Mouse (Mus musculus) heart, adult 2 months (tissue): ENCODE results near the gene Sbk2. TPM values are rescaled to one million over a fixed set of nuclear protein-coding genes. Genes with fewer than 3 reads are reported as not detected.
A peak's percentile ranks its signal among the peaks of the same experiment; 100 is the strongest.

Experiments used
- DNase-seq, 2 experiments: peaks; one replicate each; pipeline ENCODE4 v3.0.0; 2021
- H3K27ac ChIP-seq: fragments of 200-600 bp; 2 replicates; pipeline ENCODE4 v1.8.1; 2022
- H3K27me3 ChIP-seq: fragments of 200-500 bp; 2 replicates; pipeline ENCODE4 v1.6.1; 2012; ENCODE audit warnings: mild to moderate bottlenecking, low read length, inconsistent platforms, mixed read lengths; ENCODE audit not compliant: control insufficient read depth, insufficient read depth
- H3K36me3 ChIP-seq: fragments of 200-500 bp; 2 replicates; pipeline ENCODE4 v1.6.1; 2012; ENCODE audit warnings: low read length, inconsistent platforms; ENCODE audit not compliant: control insufficient read depth, insufficient read depth
- H3K4me1 ChIP-seq: fragments of 200-500 bp; 2 replicates; pipeline ENCODE4 v1.6.1; 2011; ENCODE audit warnings: low read length; ENCODE audit not compliant: control insufficient read depth, insufficient read depth
- H3K4me3 ChIP-seq: fragments of 200-600 bp; 2 replicates; pipeline ENCODE4 v1.8.1; 2022
- H3K79me2 ChIP-seq: fragments of 200-500 bp; replicated peaks from 2 replicates; pipeline ENCODE4 v1.6.1; 2012; ENCODE audit warnings: mild to moderate bottlenecking, inconsistent platforms, low read length, moderate library complexity, mixed read lengths; ENCODE audit not compliant: control insufficient read depth, insufficient read depth
- H3K9ac ChIP-seq: fragments of 200-500 bp; 2 replicates; pipeline ENCODE4 v1.6.1; 2012; ENCODE audit warnings: low read depth, mild to moderate bottlenecking, control low read depth, inconsistent platforms, low read length, mixed read lengths
- CTCF ChIP-seq: fragments of 200-600 bp; IDR thresholded peaks from 2 replicates; pipeline ENCODE4 v1.8.1; 2022; ENCODE audit warnings: antibody characterized with exemption, mild to moderate bottlenecking, moderate library complexity
- EP300 ChIP-seq: fragments of 200-500 bp; IDR thresholded peaks from 2 replicates; pipeline ENCODE4 v1.6.1; 2011; ENCODE audit warnings: low read depth, low read length, control low read depth; ENCODE audit not compliant: insufficient read depth
- POLR2A ChIP-seq: fragments of 200-500 bp; IDR thresholded peaks from 2 replicates; pipeline ENCODE4 v1.6.1; 2011; ENCODE audit warnings: mild to moderate bottlenecking, low read depth, low read length, control low read depth; ENCODE audit not compliant: insufficient read depth
- WGBS: fragments of 180-500 bp; shearing (Covaris S2); methylation state at CpG from one replicate; pipeline ENCODE4 v1.1.7; 2018; 5-methylcytosine and 5-hydroxymethylcytosine counted together
- intact Hi-C: fragments of 180-260 bp; cut with DNase I; formaldehyde crosslinking; loops from one replicate; pipeline ENCODE4 v1.15.1; 2025
- polyA plus RNA-seq: library from polyadenylated mRNA; depleted of rRNA; stranded (reverse); fragments of >200 nt; gene quantifications from 2 replicates; pipeline ENCODE4 v1.2.3, GENCODE M21; 2012
- total RNA-seq, 2 experiments: library from RNA; stranded (reverse); gene quantifications; 2 replicates each; pipeline ENCODE4 v1.2.3; 2021

Gene Sbk2
- total and polyA plus RNA-seq, 3 experiments: 26.5 to 85.0 (median 35.6) TPM

DNA sequence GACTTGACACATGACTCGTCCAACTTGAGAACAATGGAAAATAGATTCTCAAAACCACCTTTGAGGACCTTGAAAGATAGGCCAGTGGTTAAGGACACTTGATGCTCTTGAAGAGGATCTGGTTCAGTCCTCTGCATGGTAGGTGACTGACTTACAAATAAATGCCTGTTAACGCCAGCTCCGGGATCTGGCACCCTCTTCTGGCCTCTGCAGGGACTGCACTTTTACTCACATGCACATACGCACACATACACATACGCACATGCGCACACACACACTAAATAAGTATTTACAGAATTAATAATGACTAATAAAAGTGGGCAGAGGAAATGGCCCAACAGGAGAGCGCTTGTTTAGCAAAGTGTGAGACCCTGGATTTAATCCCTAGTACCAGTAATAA, 12.6 kb upstream of the Sbk2 start:
- no peak overlapping the region for H3K9ac ChIP-seq
- intact Hi-C loops: no loop called here
- no peaks in the 10 kb centered on the region for H3K79me2 ChIP-seq
- TF ChIP-seq EP300 (no peak), POLR2A (no peak), CTCF (peak; percentile 20)
- H3K36me3 ChIP-seq: no peaks in the 10 kb centered on the region
- no peak overlapping the region for H3K27ac ChIP-seq
- no peaks in the 10 kb centered on the region for H3K27me3 ChIP-seq
- WGBS: 90% methylated on average over 7 of the region's 7 CpGs
- no peak overlapping the region for H3K4me3 ChIP-seq
- no peak for DNase-seq
- peaks cover 6% of the 10 kb centered on the region for H3K4me1 ChIP-seq

DNA sequence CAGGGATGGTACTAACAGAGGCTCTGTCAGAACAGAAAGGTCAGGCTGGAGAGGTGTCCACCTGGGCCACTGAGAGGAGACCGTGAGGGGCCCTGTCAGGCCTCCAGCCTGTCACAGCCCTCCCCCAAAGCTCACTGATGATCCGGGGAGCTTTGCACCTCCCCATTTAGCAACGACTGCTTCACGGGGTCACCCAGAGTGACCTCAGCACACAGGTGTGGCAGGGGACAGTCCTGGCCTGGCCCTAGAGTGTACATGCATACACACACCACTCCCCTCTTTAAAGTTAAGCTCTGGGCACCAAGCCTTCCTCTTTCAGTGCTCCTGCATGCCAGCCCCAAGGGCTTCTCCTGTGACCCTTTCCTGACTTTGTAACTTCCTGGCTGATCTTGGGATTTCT, 11.2 kb upstream of the Sbk2 start:
- Histone ChIP-seq H3K4me1 (peaks cover 6% of the 10 kb centered on the region), H3K27me3 (no peaks in the 10 kb centered on the region), H3K36me3 (no peaks in the 10 kb centered on the region), H3K27ac (no peak overlapping the region), H3K9ac (no peak overlapping the region), H3K79me2 (no peaks in the 10 kb centered on the region), H3K4me3 (no peak overlapping the region)
- DNase-seq: no peak
- TF ChIP-seq CTCF: no peak
- no peak for TF ChIP-seq EP300
- TF ChIP-seq POLR2A: no peak
- WGBS: 60% methylated on average over 4 of the region's 4 CpGs
- intact Hi-C loops: no loop called here

DNA sequence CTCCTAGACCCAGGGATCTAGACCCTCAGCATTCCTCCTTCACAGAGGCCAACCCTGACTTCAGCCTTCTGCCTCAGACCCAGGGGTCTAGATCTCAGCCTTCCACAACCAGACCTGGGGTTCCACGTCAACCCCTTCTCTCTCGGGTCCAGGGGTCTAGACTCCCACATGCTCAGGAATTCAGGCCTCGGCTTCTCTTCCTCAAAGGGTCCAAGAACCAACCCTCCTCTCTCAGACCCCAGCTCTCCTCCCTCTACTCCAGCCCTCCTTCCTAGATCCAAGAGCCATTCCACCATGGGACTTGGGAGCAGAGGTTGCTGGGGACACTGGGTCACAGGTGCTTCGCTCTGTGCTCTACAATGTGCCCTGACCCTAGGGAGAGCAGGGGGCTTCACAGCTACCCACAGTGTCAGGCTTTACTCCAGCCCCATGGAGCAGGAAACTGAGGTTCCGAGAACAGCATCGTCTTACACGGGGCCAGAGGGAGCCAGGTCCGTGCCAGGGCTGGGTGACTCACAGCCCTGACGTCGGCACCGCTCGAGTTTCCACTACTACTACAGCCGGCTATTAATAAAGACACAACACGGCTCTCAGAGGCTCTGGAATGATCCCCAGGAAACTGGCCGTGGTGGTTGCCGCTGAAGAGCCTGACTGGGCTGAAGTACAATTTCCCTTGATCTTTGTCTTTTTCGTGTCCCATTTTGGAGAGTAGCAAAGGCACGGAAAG, 8.3 kb upstream of the Sbk2 start:
- intact Hi-C loops: no loop called here

DNA sequence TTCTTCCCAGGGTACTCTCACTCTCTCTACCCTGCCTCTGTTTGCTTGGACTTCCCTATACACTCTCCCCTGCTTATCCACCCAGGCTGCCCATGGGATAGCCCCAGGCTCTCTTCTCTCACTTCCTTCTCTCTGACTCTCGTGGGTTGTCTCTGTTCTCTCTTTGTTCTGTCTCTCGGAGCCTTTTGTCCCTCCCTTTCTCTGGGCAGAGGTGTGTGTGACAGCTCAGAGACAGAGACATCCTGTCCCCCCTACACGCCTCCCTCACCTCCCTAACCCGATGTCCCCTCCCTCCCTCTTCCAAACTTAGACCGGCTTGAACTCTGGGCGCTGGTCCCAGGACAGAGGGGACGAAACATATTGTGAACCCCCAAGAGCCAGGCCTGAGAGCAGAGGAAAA, 7.5 kb upstream of the Sbk2 start:
- Histone ChIP-seq H3K9ac (no peak overlapping the region), H3K27me3 (no peaks in the 10 kb centered on the region), H3K4me3 (no peak overlapping the region), H3K36me3 (no peaks in the 10 kb centered on the region), H3K4me1 (peaks cover 6% of the 10 kb centered on the region), H3K27ac (peak overlapping the region; percentile 84), H3K79me2 (no peaks in the 10 kb centered on the region)
- WGBS: 10% methylated on average over 7 of the region's 7 CpGs
- intact Hi-C loops: no loop called here
- DNase-seq: peak in 1 of 2 experiments; percentile 60
- TF ChIP-seq EP300 (peak; percentile 71; the same call in 1 of the 2 replicates), POLR2A (peak; percentile 10; the same call in 1 of the 2 replicates), CTCF (no peak)

More for the DNA sequence above, 8.3 kb upstream of the Sbk2 start:
- H3K27me3 ChIP-seq: no peaks in the 10 kb centered on the region
- H3K36me3 ChIP-seq: no peaks in the 10 kb centered on the region
- TF ChIP-seq EP300 (peak; percentile 50; the same call in 1 of the 2 replicates), CTCF (no peak), POLR2A (0 out of 2 replicates have a peak, but pooled peaks have one; percentile 38)
- peak; percentile 73 to 84 for DNase-seq
- no peak overlapping the region for H3K4me3 ChIP-seq
- WGBS: 22% methylated on average over 18 of the region's 18 CpGs
- H3K27ac ChIP-seq: peak overlapping the region; percentile 84
- peak overlapping the region; percentile 12 for H3K9ac ChIP-seq
- peaks cover 6% of the 10 kb centered on the region for H3K4me1 ChIP-seq
- H3K79me2 ChIP-seq: no peaks in the 10 kb centered on the region

DNA sequence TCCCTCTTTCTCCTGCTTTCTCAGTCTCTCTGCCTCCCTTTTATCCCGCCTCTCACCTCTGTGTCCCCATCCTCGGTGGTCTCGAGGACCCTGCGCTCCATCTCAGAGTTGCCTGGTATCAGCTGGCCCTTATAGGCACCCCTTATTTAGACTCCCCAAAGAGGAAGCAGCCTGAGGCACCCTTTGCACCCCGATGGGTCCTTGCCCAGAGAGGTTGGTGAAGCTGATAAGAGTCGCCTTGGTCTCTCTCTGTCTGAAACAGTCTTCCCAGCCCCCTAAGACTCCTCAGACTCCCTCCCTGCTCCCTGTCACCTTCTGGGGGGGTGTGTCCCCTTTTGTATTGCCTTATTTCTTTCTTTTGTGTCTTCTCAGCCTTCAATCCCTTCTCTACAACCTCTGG, 6.9 kb upstream of the Sbk2 start, which contains the start of gene Sbk3:
Sbk3 (minus strand) TSS at position 101 of the 400 bp plus-strand sequence.
- no peak for DNase-seq
- Histone ChIP-seq H3K27ac (peak within 1 kb of the TSS; percentile 84), H3K4me1 (peaks cover 6% of the 10 kb centered on the region), H3K36me3 (no peaks in the 10 kb centered on the region), H3K4me3 (no peak within 1 kb of the TSS), H3K27me3 (no peaks in the 10 kb centered on the region), H3K79me2 (no peaks in the 10 kb centered on the region), H3K9ac (peak within 1 kb of the TSS; percentile 12; the same call in 1 of the 2 replicates)
- TF ChIP-seq EP300: no peak
- TF ChIP-seq CTCF: no peak
- TF ChIP-seq POLR2A: no peak
- intact Hi-C loops: no loop called here
- 57% methylated on average over 6 of the region's 6 CpGs for WGBS

DNA sequence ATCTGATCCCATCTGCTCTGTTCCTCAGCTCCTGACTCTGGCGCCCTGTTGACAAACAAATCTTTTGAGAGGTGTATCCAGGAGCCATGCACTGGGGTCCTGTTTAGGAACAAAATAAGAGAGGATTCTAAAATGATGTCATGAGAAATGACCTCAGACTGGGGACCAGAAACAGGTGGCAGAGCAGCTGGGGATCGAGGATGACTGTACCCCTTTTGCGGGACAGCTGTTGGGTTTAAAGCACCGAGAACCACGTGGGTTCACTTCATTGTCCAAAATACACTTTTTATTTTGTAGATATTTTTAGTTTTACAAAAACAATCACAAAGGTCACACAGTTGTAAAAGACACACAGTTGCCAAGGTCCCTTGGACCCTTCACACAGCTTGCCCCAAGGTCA, 782 bp upstream of the Sbk2 start:
- TF ChIP-seq POLR2A (no peak), EP300 (no peak)
- no peaks in the 10 kb centered on the region for H3K36me3 ChIP-seq
- no peaks in the 10 kb centered on the region for H3K4me1 ChIP-seq
- H3K27ac ChIP-seq: no peak overlapping the region
- intact Hi-C loops: loop anchor here (1.0 kb wide), 1 partner anchor 22 kb away; no protein-coding TSS in a partner anchor
- DNase-seq: no peak
- 69% methylated on average over 5 of the region's 5 CpGs for WGBS
- no peaks in the 10 kb centered on the region for H3K27me3 ChIP-seq
- H3K79me2 ChIP-seq: no peaks in the 10 kb centered on the region
- H3K9ac ChIP-seq: no peak overlapping the region
- no peak overlapping the region for H3K4me3 ChIP-seq
